Mouse (Mus musculus) spleen, postnatal 36 days (tissue): ENCODE results near the gene Rras2.

Experiments used
- DNase-seq, 2 experiments: peaks; one replicate each; pipeline ENCODE4 v3.0.0; 2022; ENCODE audit warnings: low spot score in 2 of 2, mixed read lengths in 1 of 2

The Rras2 gene

GRCm38 (mm10) chr7:114029596-114029995, 88.0 kb downstream of the Rras2 start:
- DNase-seq, result no peak

- DNase-seq, result no peak
Observed at GRCm38 (mm10) chr7:114028828-114029227, 88.8 kb downstream of the Rras2 start.

- DNase-seq, result no peak
Observed at GRCm38 (mm10) chr7:114027406-114027805, 90.2 kb downstream of the Rras2 start.

GRCm38 (mm10) chr7:114026923-114027322, 90.7 kb downstream of the Rras2 start:
- no peak for DNase-seq

GRCm38 (mm10) chr7:114020704-114021093, 96.9 kb downstream of the Rras2 start:
- peak; percentile 49 to 66 for DNase-seq

GRCm38 (mm10) chr7:114020057-114020703, 97.4 kb downstream of the Rras2 start:
- DNase-seq, result no peak

- no peak for DNase-seq
Observed at GRCm38 (mm10) chr7:114018861-114019260, 98.7 kb downstream of the Rras2 start.

- DNase-seq, result no peak
Observed at GRCm38 (mm10) chr7:114016001-114016949, 101.3 kb downstream of the Rras2 start.

- no peak for DNase-seq
Observed at GRCm38 (mm10) chr7:114011726-114012443, 105.7 kb downstream of the Rras2 start.

- DNase-seq, result no peak
Observed at GRCm38 (mm10) chr7:114007565-114007964, 110.0 kb downstream of the Rras2 start.

GRCm38 (mm10) chr7:114006456-114006855, 111.1 kb downstream of the Rras2 start:
- DNase-seq, result no peak

GRCm38 (mm10) chr7:114005499-114005898, 112.1 kb downstream of the Rras2 start:
- DNase-seq, result no peak

GRCm38 (mm10) chr7:114004171-114004570, 113.4 kb downstream of the Rras2 start:
- DNase-seq, result no peak

- no peak for DNase-seq
Observed at GRCm38 (mm10) chr7:113997675-113998354, 119.8 kb downstream of the Rras2 start.
